Comparison of ENCODE assay signal across 20 mouse cellular contexts in genomic region chr2:118916436-118916835, GRCm38 (mm10). TPM values are rescaled to one million over a fixed set of nuclear protein-coding genes. Genes with fewer than 3 reads are reported as not detected.
A peak's percentile ranks its signal among the peaks of the same experiment; 100 is the strongest.
DNase-seq lines count a peak whose midpoint lies in the region; ATAC-seq and TF ChIP-seq lines count a peak whose summit lies in the region.
"Had no signal": no experiment of that assay in that cellular context is flagged by ENCODE, and none has a peak within 500 bp of the region (broad histone marks: within the 10 kb centered on the region; RNA-seq: fewer than 3 reads in every experiment).

No protein-coding gene starts in this region.

- no peak for TF ChIP-seq CTCF in cerebellum, adult 2 months (IDR thresholded peaks at IDR 0.05; ENCODE audit: borderline replicate concordance, insufficient read depth, low read depth, low read length)
- no peak for TF ChIP-seq CTCF in kidney, adult 2 months (conservative IDR thresholded peaks at IDR 0.05; ENCODE audit: insufficient read depth, insufficient read length, low read depth, low read length)

- no peaks in the 10 kb centered on the region for H3K27me3 ChIP-seq in cerebellum, adult 2 months (ENCODE audit: control insufficient read depth, insufficient read depth, low read length)
- no peaks in the 10 kb centered on the region for H3K27me3 ChIP-seq in kidney, adult 2 months (replicated peaks; ENCODE audit: control insufficient read depth, insufficient read depth, low read length)
- no peaks in the 10 kb centered on the region for H3K27me3 ChIP-seq in kidney, embryonic 14.5 days (ENCODE audit: control insufficient read depth, insufficient read depth, low read length)
- no peaks in the 10 kb centered on the region for H3K27me3 ChIP-seq in limb, embryonic 15.5 days
- H3K27me3 ChIP-seq: embryonic facial prominence, embryonic 15.5 days; heart, embryonic 13.5 days; hindbrain, embryonic 15.5 days had no signal

- H3K36me3 ChIP-seq in kidney, adult 2 months (ENCODE audit: control insufficient read depth, insufficient read depth, low read length), result no peaks in the 10 kb centered on the region
- peaks cover 23% of the 10 kb centered on the region for H3K36me3 ChIP-seq in kidney, embryonic 14.5 days (ENCODE audit: control insufficient read depth, insufficient read depth, low read length)
- peaks cover 34% of the 10 kb centered on the region for H3K36me3 ChIP-seq in limb, embryonic 15.5 days

- H3K9ac ChIP-seq in kidney, embryonic 14.5 days (ENCODE audit: low read depth, low read length), result no peak overlapping the region
- H3K9ac ChIP-seq in limb, embryonic 15.5 days, result 0 out of 2 replicates have a peak overlapping the region, but pooled peaks have one; percentile 23
- H3K9ac ChIP-seq: embryonic facial prominence, embryonic 15.5 days; heart, embryonic 13.5 days; hindbrain, embryonic 15.5 days had no signal

- no peak overlapping the region for H3K4me2 ChIP-seq in kidney, embryonic 14.5 days (replicated peaks; ENCODE audit: low read depth, low read length)
- H3K4me2 ChIP-seq in limb, embryonic 15.5 days, result no peak overlapping the region
- H3K4me2 ChIP-seq: embryonic facial prominence, embryonic 15.5 days; heart, embryonic 13.5 days; hindbrain, embryonic 15.5 days had no signal

- WGBS in cerebellum, adult 2 months, result 65% methylated on average over 17 of the region's 17 CpGs
- WGBS in kidney, adult 2 months, result 75% methylated on average over 17 of the region's 17 CpGs
- WGBS in kidney, embryonic 14.5 days, result 93% methylated on average over 17 of the region's 17 CpGs
- WGBS in limb, embryonic 15.5 days, result 90% methylated on average over 17 of the region's 17 CpGs

- H3K4me3 ChIP-seq in cerebellum, adult 2 months (replicated peaks; ENCODE audit: insufficient read depth, low read depth, low read length), result no peak overlapping the region
- H3K4me3 ChIP-seq in kidney, adult 2 months (ENCODE audit: insufficient read depth, low read depth, low read length), result no peak overlapping the region
- H3K4me3 ChIP-seq in kidney, embryonic 14.5 days (ENCODE audit: low read length), result no peak overlapping the region
- H3K4me3 ChIP-seq in limb, embryonic 15.5 days, result no peak overlapping the region
- H3K4me3 ChIP-seq: embryonic facial prominence, embryonic 15.5 days; erythroblast, embryonic 14.5 days; forebrain, embryonic 10.5 days; gastrocnemius, adult 2 months; heart, embryonic 13.5 days; hindbrain, embryonic 15.5 days had no signal

- H3K9me3 ChIP-seq in kidney, embryonic 14.5 days (ENCODE audit: control insufficient read depth, low read length), result no peaks in the 10 kb centered on the region
- no peaks in the 10 kb centered on the region for H3K9me3 ChIP-seq in limb, embryonic 15.5 days
- H3K9me3 ChIP-seq: embryonic facial prominence, embryonic 15.5 days; forebrain, embryonic 10.5 days; heart, embryonic 13.5 days; hindbrain, embryonic 15.5 days had no signal

- peaks cover 50% of the 10 kb centered on the region for H3K4me1 ChIP-seq in cerebellum, adult 2 months (ENCODE audit: control insufficient read depth, insufficient read depth, low read length)
- H3K4me1 ChIP-seq in kidney, adult 2 months (ENCODE audit: control insufficient read depth, insufficient read depth, low read length), result peaks cover 44% of the 10 kb centered on the region
- peaks cover 8% of the 10 kb centered on the region; the same call in 1 of the 2 replicates for H3K4me1 ChIP-seq in kidney, embryonic 14.5 days (ENCODE audit: control insufficient read depth, insufficient read depth, low read length)
- H3K4me1 ChIP-seq in limb, embryonic 15.5 days, result peaks cover 31% of the 10 kb centered on the region

- no peak for TF ChIP-seq POLR2A in cerebellum, adult 2 months (IDR thresholded peaks at IDR 0.05; ENCODE audit: borderline replicate concordance, insufficient read depth, low read length)
- no peak for TF ChIP-seq POLR2A in kidney, adult 2 months (IDR thresholded peaks at IDR 0.05; ENCODE audit: low read depth, low read length)

- peak; percentile 13 for DNase-seq in cerebellum, adult 8-10 months
- no peak for DNase-seq in cerebellum, adult 2 months
- peak; percentile 84 for DNase-seq in kidney, adult 2 months
- DNase-seq in right cerebral cortex, postnatal 14 days, result peak; percentile 3
- no peak for DNase-seq in right cerebral cortex, postnatal 36 days (ENCODE audit: low spot score in 2 of 2)
- no peak for DNase-seq in urinary bladder, postnatal 10 days (ENCODE audit: low spot score)
- DNase-seq: adrenal gland, adult 2 months; adrenal gland, postnatal 25 days; embryo, embryonic 11 days; gastrocnemius, adult 2 months; gastrocnemius, postnatal 25 days; heart, postnatal 36 days had no signal

- H3K27ac ChIP-seq in cerebellum, adult 2 months (ENCODE audit: insufficient read depth, low read length), result no peak overlapping the region
- no peak overlapping the region for H3K27ac ChIP-seq in kidney, adult 2 months (ENCODE audit: insufficient read depth, low read depth, low read length)
- H3K27ac ChIP-seq in kidney, embryonic 14.5 days (ENCODE audit: low read depth, low read length), result no peak overlapping the region
- no peak overlapping the region for H3K27ac ChIP-seq in limb, embryonic 15.5 days
- H3K27ac ChIP-seq: embryonic facial prominence, embryonic 15.5 days; gastrocnemius, adult 2 months; heart, embryonic 13.5 days; hindbrain, embryonic 15.5 days had no signal

- ATAC-seq in kidney, embryonic 14.5 days (ENCODE audit: low FRiP score, low TSS enrichment), result no peak
- ATAC-seq in limb, embryonic 15.5 days (ENCODE audit: insufficient number of reproducible peaks, low FRiP score, low TSS enrichment, low read depth), result no peak
- ATAC-seq: forebrain, embryonic 14.5 days had no signal

RNA-seq across cellular contexts. Expression of gene Chst14, which starts 9.9 kb away (rescaled TPM):
- polyA plus RNA-seq in cerebellum, adult 2 months (2012; rRNA removed), result 4.2 and 4.4 TPM in 2 replicates
- polyA plus RNA-seq in kidney, adult 2 months (2012; rRNA removed), result 7.4 and 8.0 TPM in 2 replicates
- polyA plus RNA-seq in kidney, embryonic 14.5 days (2014; fragmentation: Nextera tagmentation; extraction: Ambion mirVana), result 27.1 and 31.8 TPM in 2 replicates
- polyA plus RNA-seq in limb, embryonic 15.5 days (2015; fragmentation: Nextera tagmentation; extraction: Ambion mirVana), result 41.2 and 47.0 TPM in 2 replicates

RNA-seq across cellular contexts. Expression of gene Bahd1, which starts 16.3 kb away (rescaled TPM):
- 16.6 and 16.7 TPM in 2 replicates for polyA plus RNA-seq in cerebellum, adult 2 months (2012; rRNA removed)
- polyA plus RNA-seq in kidney, adult 2 months (2012; rRNA removed), result 17.5 and 19.9 TPM in 2 replicates
- polyA plus RNA-seq in kidney, embryonic 14.5 days (2014; fragmentation: Nextera tagmentation; extraction: Ambion mirVana), result 1.2 and 2.3 TPM in 2 replicates
- 5.7 and 6.4 TPM in 2 replicates for polyA plus RNA-seq in limb, embryonic 15.5 days (2015; fragmentation: Nextera tagmentation; extraction: Ambion mirVana)

RNA-seq across cellular contexts. Expression of gene Ivd, which starts 54.7 kb away (rescaled TPM):
- polyA plus RNA-seq in cerebellum, adult 2 months (2012; rRNA removed), result 128 and 134 TPM in 2 replicates
- polyA plus RNA-seq in kidney, adult 2 months (2012; rRNA removed), result 215 and 219 TPM in 2 replicates
- 55.8 and 63.1 TPM in 2 replicates for polyA plus RNA-seq in kidney, embryonic 14.5 days (2014; fragmentation: Nextera tagmentation; extraction: Ambion mirVana)
- 66.7 and 70.7 TPM in 2 replicates for polyA plus RNA-seq in limb, embryonic 15.5 days (2015; fragmentation: Nextera tagmentation; extraction: Ambion mirVana)

Comparison
In these comparisons a context has a peak if more than half of its experiments do, and no peak if none do; other contexts are left out.
1. DNase-seq: peak in cerebellum, adult 8-10 months (single experiment), kidney, adult 2 months (single experiment) and right cerebral cortex, postnatal 14 days (single experiment); none in cerebellum, adult 2 months (0 of 2), right cerebral cortex, postnatal 36 days (0 of 2) and urinary bladder, postnatal 10 days (single experiment).